Mouse (Mus musculus) limb, embryonic 11.5 days (tissue): Measurements from ENCODE around the gene Myl9. TPM values are rescaled to one million over a fixed set of nuclear protein-coding genes. Genes with fewer than 3 reads are reported as not detected.
A peak's percentile ranks its signal among the peaks of the same experiment; 100 is the strongest.

Experiments used
- ATAC-seq: fragments of 200-750 bp; cut with Nextera tagmentation; 2 replicates; pipeline ENCODE4 v1.8.0; 2017; ENCODE audit warnings: low read depth; ENCODE audit not compliant: insufficient number of reproducible peaks, low FRiP score, low TSS enrichment
- DNase-seq: peaks from one replicate; pipeline ENCODE4 v3.0.0-alpha.2; 2015; ENCODE audit warnings: low spot score
- H3K27ac ChIP-seq: fragments of 300-500 bp; sonication (generic); replicated peaks from 2 replicates; pipeline ENCODE4 v1.5.1; 2014; ENCODE audit warnings: low read depth, mild to moderate bottlenecking, low read length
- H3K27me3 ChIP-seq: fragments of 300-500 bp; sonication (generic); 2 replicates; pipeline ENCODE4 v1.6.1; 2014; ENCODE audit warnings: mild to moderate bottlenecking, low read length, mixed read lengths; ENCODE audit not compliant: control insufficient read depth, insufficient read depth
- H3K36me3 ChIP-seq: fragments of 300-500 bp; sonication (generic); 2 replicates; pipeline ENCODE4 v1.6.1; 2014; ENCODE audit warnings: mild to moderate bottlenecking, low read length, moderate library complexity, mixed read lengths; ENCODE audit not compliant: control insufficient read depth, insufficient read depth
- H3K4me1 ChIP-seq: fragments of 300-500 bp; sonication (generic); 2 replicates; pipeline ENCODE4 v1.6.1; 2014; ENCODE audit warnings: low read length, mixed read lengths; ENCODE audit not compliant: control insufficient read depth, insufficient read depth
- H3K4me2 ChIP-seq: fragments of 300-500 bp; sonication (generic); 2 replicates; pipeline ENCODE4 v1.6.1; 2014; ENCODE audit warnings: low read depth, mild to moderate bottlenecking, moderate library complexity; ENCODE audit not compliant: severe bottlenecking
- H3K4me3 ChIP-seq: fragments of 300-500 bp; sonication (generic); 2 replicates; pipeline ENCODE4 v1.5.1; 2014; ENCODE audit warnings: low read depth, low read length
- H3K9ac ChIP-seq: fragments of 300-500 bp; sonication (generic); 2 replicates; pipeline ENCODE4 v1.6.1; 2014; ENCODE audit warnings: mild to moderate bottlenecking, low read length
- H3K9me3 ChIP-seq: fragments of 300-500 bp; sonication (generic); 2 replicates; pipeline ENCODE4 v1.6.1; 2016; ENCODE audit warnings: low read length; ENCODE audit not compliant: control insufficient read depth
- WGBS: fragments of 180-500 bp; shearing (Covaris S2); extraction: QIAGEN DNeasy Blood & Tissue Kit; methylation state at CpG from one replicate; pipeline ENCODE4 v1.1.7; 2014; 5-methylcytosine and 5-hydroxymethylcytosine counted together
- polyA plus RNA-seq: library from polyadenylated mRNA; unstranded; fragments of >200 nt; fragmentation: Nextera tagmentation; extraction: Ambion mirVana; gene quantifications from 2 replicates; pipeline ENCODE4 v1.2.1, GENCODE M21; 2014

Myl9 gene
- polyA plus RNA-seq = 82.0 and 83.8 TPM in 2 replicates

- H3K4me3 ChIP-seq = peak within 1 kb of the TSS; percentile 27
- H3K27me3 ChIP-seq = no peaks in the 10 kb centered on the region
- 3% methylated on average over 27 of the region's 28 CpGs for WGBS
- DNase-seq = peak; percentile 84
- H3K4me1 ChIP-seq = peaks cover 10% of the 10 kb centered on the region; the same call in 1 of the 2 replicates
- H3K9me3 ChIP-seq = no peaks in the 10 kb centered on the region
- peak within 1 kb of the TSS; percentile 42 for H3K9ac ChIP-seq
- peak; percentile 82 for ATAC-seq
- H3K27ac ChIP-seq = peak within 1 kb of the TSS; percentile 61
- H3K4me2 ChIP-seq = peak within 1 kb of the TSS; percentile 49
- no peaks in the 10 kb centered on the region for H3K36me3 ChIP-seq
Measured at GRCm38 (mm10) chr2:156774738-156775454, at the start of gene Myl9. TSS of gene Myl9 (plus strand) at chr2:156775420.

- Histone ChIP-seq H3K36me3 (no peaks in the 10 kb centered on the region; the same call in 1 of the 2 replicates), H3K9ac (no peak overlapping the region; the same call in 1 of the 2 replicates), H3K4me1 (0 out of 2 replicates have a peak, but pooled peaks cover 3% of the 10 kb centered on the region), H3K9me3 (no peaks in the 10 kb centered on the region), H3K4me2 (0 out of 2 replicates have a peak overlapping the region, but pooled peaks have one; percentile 10), H3K27me3 (no peaks in the 10 kb centered on the region), H3K4me3 (no peak overlapping the region), H3K27ac (no peak overlapping the region)
- WGBS = 35% methylated on average over 7 of the region's 7 CpGs
- no peak for ATAC-seq
- DNase-seq = no peak
Measured at GRCm38 (mm10) chr2:156726344-156726743, 48.9 kb upstream of the Myl9 start.

- no peak overlapping the region for H3K4me3 ChIP-seq
- 89% methylated on average over 3 of the region's 3 CpGs for WGBS
- 0 out of 2 replicates have a peak overlapping the region, but pooled peaks have one; percentile 10 for H3K4me2 ChIP-seq
- H3K36me3 ChIP-seq = no peaks in the 10 kb centered on the region; the same call in 1 of the 2 replicates
- H3K9ac ChIP-seq = no peak overlapping the region
- no peaks in the 10 kb centered on the region for H3K27me3 ChIP-seq
- no peaks in the 10 kb centered on the region for H3K9me3 ChIP-seq
- H3K27ac ChIP-seq = no peak overlapping the region
- ATAC-seq = no peak
- no peak for DNase-seq
- 0 out of 2 replicates have a peak, but pooled peaks cover 3% of the 10 kb centered on the region for H3K4me1 ChIP-seq
Measured at GRCm38 (mm10) chr2:156726878-156727277, 48.3 kb upstream of the Myl9 start.

GRCm38 (mm10) chr2:156729537-156730469 is 45.4 kb upstream of the Myl9 start:
- no peak for ATAC-seq
- DNase-seq = no peak
- H3K27ac ChIP-seq = no peak overlapping the region
- no peaks in the 10 kb centered on the region; the same call in 1 of the 2 replicates for H3K36me3 ChIP-seq
- H3K4me2 ChIP-seq = no peak overlapping the region
- H3K27me3 ChIP-seq = no peaks in the 10 kb centered on the region
- no peak overlapping the region for H3K9ac ChIP-seq
- H3K4me1 ChIP-seq = no peaks in the 10 kb centered on the region
- H3K9me3 ChIP-seq = no peaks in the 10 kb centered on the region
- no peak overlapping the region for H3K4me3 ChIP-seq
- 63% methylated on average over 8 of the region's 10 CpGs for WGBS

GRCm38 (mm10) chr2:156730501-156730921 is 44.7 kb upstream of the Myl9 start:
- no peak overlapping the region for H3K27ac ChIP-seq
- DNase-seq (no peak), ATAC-seq (no peak)
- no peaks in the 10 kb centered on the region for H3K27me3 ChIP-seq
- H3K4me3 ChIP-seq = no peak overlapping the region
- no peak overlapping the region for H3K4me2 ChIP-seq
- no peaks in the 10 kb centered on the region for H3K4me1 ChIP-seq
- no peaks in the 10 kb centered on the region for H3K9me3 ChIP-seq
- 77% methylated on average over 12 of the region's 12 CpGs for WGBS
- no peak overlapping the region for H3K9ac ChIP-seq
- H3K36me3 ChIP-seq = no peaks in the 10 kb centered on the region; the same call in 1 of the 2 replicates

GRCm38 (mm10) chr2:156731592-156731991 is 43.6 kb upstream of the Myl9 start:
- Histone ChIP-seq H3K9ac (no peak overlapping the region), H3K36me3 (no peaks in the 10 kb centered on the region; the same call in 1 of the 2 replicates), H3K27ac (no peak overlapping the region), H3K9me3 (no peaks in the 10 kb centered on the region), H3K4me1 (0 out of 2 replicates have a peak, but pooled peaks cover 5% of the 10 kb centered on the region), H3K4me2 (no peak overlapping the region), H3K4me3 (no peak overlapping the region), H3K27me3 (no peaks in the 10 kb centered on the region)
- DNase-seq (no peak), ATAC-seq (no peak)

- Histone ChIP-seq H3K4me1 (0 out of 2 replicates have a peak, but pooled peaks cover 5% of the 10 kb centered on the region), H3K4me2 (no peak overlapping the region), H3K9me3 (no peaks in the 10 kb centered on the region), H3K9ac (no peak overlapping the region), H3K36me3 (no peaks in the 10 kb centered on the region; the same call in 1 of the 2 replicates), H3K27me3 (no peaks in the 10 kb centered on the region), H3K4me3 (no peak overlapping the region), H3K27ac (no peak overlapping the region)
- ATAC-seq = no peak
- 77% methylated on average over 6 of the region's 6 CpGs for WGBS
- no peak for DNase-seq
Measured at GRCm38 (mm10) chr2:156732109-156732508, 43.1 kb upstream of the Myl9 start.

- Histone ChIP-seq H3K4me1 (0 out of 2 replicates have a peak, but pooled peaks cover 5% of the 10 kb centered on the region), H3K4me2 (no peak overlapping the region), H3K4me3 (no peak overlapping the region), H3K9ac (no peak overlapping the region), H3K27me3 (no peaks in the 10 kb centered on the region), H3K9me3 (no peaks in the 10 kb centered on the region), H3K27ac (no peak overlapping the region), H3K36me3 (no peaks in the 10 kb centered on the region; the same call in 1 of the 2 replicates)
- no peak for DNase-seq
- WGBS = 72% methylated on average over 3 of the region's 3 CpGs
- ATAC-seq = no peak
Measured at GRCm38 (mm10) chr2:156735761-156736335, 39.4 kb upstream of the Myl9 start.
